Mouse (Mus musculus): ENCODE data around the gene Lad1.

Gene Lad1

GRCm38 (mm10) chr1:135818481-135819086 lies at the start of gene Lad1:
Gene Lad1, plus strand, starts transcription at chr1:135818598.
- DNase-seq, result peak; percentile 14 to 34

- no peak for DNase-seq
Measured at GRCm38 (mm10) chr1:135770237-135770636, 48.2 kb upstream of the Lad1 start.

GRCm38 (mm10) chr1:135770896-135771572 lies 47.4 kb upstream of the Lad1 start:
- DNase-seq, result no peak

- DNase-seq, result no peak
Measured at GRCm38 (mm10) chr1:135771573-135771970, 46.8 kb upstream of the Lad1 start.

GRCm38 (mm10) chr1:135776596-135776995 lies 41.8 kb upstream of the Lad1 start:
- DNase-seq, result no peak

- no peak for DNase-seq
Measured at GRCm38 (mm10) chr1:135777046-135777445, 41.4 kb upstream of the Lad1 start.

GRCm38 (mm10) chr1:135778780-135779535 lies 39.4 kb upstream of the Lad1 start, which contains the start of gene Tnni1:
Gene Tnni1, plus strand, starts transcription at chr1:135779434.
- DNase-seq, result no peak

- DNase-seq, result no peak
Measured at GRCm38 (mm10) chr1:135780649-135781048, 37.7 kb upstream of the Lad1 start.

- peak; percentile 59 to 63 for DNase-seq
Measured at GRCm38 (mm10) chr1:135781220-135781619, 37.2 kb upstream of the Lad1 start.

- no peak for DNase-seq
Measured at GRCm38 (mm10) chr1:135782816-135783215, 35.6 kb upstream of the Lad1 start.

- DNase-seq, result peak; percentile 49 to 51
Measured at GRCm38 (mm10) chr1:135787799-135788198, 30.6 kb upstream of the Lad1 start.

- DNase-seq, result no peak
Measured at GRCm38 (mm10) chr1:135788708-135789107, 29.7 kb upstream of the Lad1 start.

- DNase-seq, result peak; percentile 66 to 69
Measured at GRCm38 (mm10) chr1:135789815-135790214, 28.6 kb upstream of the Lad1 start.

- no peak for DNase-seq
Measured at GRCm38 (mm10) chr1:135792143-135792939, 26.1 kb upstream of the Lad1 start.

- no peak for DNase-seq
Measured at GRCm38 (mm10) chr1:135793370-135794215, 24.8 kb upstream of the Lad1 start.

- no peak for DNase-seq
Measured at GRCm38 (mm10) chr1:135794216-135795134, 23.9 kb upstream of the Lad1 start.

GRCm38 (mm10) chr1:135798492-135798891 lies 19.9 kb upstream of the Lad1 start:
- no peak for DNase-seq

GRCm38 (mm10) chr1:135799109-135799627 lies 19.2 kb upstream of the Lad1 start:
- no peak for DNase-seq

GRCm38 (mm10) chr1:135800192-135800950 lies 18.0 kb upstream of the Lad1 start:
- DNase-seq, result no peak

- no peak for DNase-seq
Measured at GRCm38 (mm10) chr1:135807546-135807945, 10.9 kb upstream of the Lad1 start.

All from cerebellum, postnatal 36 days (tissue).